Mouse (Mus musculus) yolk sac, embryonic 10.5 days (tissue): ENCODE measurements around the gene Ptpn11.
"Not testable (repeated sequence)": the region's sequence is repeated elsewhere in the genome, so short reads cannot be mapped to it uniquely, and the experiment has no call there.

Experiments
- DNase-seq: peaks from one replicate; pipeline ENCODE4 v3.0.0-alpha.2; 2017; ENCODE audit warnings: low spot score

Ptpn11 gene

DNA sequence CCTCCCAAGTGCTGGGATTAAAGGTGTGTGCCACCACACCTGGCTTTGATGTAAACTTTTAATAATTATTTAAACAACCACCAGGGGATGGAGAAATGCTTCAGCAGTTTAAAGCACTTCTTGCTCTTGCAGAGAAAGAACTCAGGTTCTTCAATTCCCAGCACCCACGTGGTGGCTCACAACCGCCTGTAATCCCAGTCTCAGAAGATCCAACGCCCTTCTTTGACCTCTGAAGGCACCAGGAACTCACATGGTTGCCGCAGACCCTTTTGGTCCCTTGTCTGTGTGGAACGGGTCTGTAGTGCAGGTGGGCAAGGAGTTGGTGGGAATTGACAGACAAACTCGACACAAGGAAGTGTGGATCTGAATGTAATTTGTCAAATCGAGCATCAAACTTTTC lies 23.5 kb upstream of the Ptpn11 start:
- no peak for DNase-seq

DNA sequence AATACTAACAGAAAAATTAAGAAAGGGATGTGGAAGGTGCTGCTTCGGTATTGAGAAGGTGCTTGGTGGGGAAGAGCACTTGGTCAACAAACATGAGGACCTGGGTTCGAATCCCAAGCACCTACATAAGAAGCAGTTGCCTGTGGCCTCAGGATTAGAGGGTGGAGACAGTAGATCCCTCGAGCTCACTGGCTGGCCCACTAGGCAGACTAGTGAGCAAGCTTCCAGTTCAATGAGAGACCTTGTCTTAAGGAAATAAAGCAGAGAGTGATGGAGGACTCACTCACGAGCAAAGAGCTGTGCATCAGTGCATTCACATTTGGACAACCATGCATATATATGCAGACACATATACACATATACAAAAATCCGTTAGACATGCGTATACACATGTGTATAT lies 20.9 kb upstream of the Ptpn11 start:
- DNase-seq = no peak

GRCm38 (mm10) chr5:121210601-121210924 lies 19.4 kb upstream of the Ptpn11 start:
- no peak for DNase-seq

DNA sequence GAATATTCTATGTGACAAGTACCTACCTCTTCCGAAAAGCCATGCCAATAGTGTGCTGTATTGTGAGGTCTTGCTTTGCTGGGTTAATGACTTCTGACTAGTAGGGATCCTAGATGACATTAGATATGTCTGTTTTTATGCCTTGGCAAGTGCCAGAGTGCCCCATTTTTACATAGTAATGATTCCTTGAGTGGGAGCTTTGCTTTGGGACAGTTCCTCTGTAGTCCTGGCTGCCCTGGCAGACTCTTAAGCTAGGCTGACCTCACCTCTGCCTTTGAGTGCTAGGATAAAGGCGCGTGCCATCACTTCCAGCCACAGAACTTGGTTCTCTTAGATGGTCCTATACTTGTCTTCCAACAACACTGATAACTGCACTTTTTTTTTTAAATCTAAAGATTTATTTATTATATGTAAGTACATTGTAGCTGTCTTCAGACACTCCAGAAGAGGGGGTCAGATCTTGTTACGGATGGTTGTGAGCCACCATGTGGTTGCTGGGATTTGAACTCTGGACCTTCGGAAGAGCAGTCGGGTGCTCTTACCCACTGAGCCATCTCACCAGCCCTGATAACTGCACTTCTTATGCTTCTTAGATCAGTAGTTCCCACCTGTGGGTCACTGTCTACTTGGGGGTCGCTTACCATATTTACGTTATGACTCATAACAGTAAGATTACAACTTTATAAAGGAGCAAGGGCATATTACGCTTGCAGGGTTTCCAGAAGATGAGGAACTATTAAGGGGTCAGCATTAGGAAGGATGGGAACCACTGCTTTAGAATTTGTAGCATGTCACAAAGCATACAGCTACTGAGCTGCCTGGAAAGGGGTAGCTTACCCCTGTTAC lies 18.8 kb upstream of the Ptpn11 start:
- no peak for DNase-seq

DNA sequence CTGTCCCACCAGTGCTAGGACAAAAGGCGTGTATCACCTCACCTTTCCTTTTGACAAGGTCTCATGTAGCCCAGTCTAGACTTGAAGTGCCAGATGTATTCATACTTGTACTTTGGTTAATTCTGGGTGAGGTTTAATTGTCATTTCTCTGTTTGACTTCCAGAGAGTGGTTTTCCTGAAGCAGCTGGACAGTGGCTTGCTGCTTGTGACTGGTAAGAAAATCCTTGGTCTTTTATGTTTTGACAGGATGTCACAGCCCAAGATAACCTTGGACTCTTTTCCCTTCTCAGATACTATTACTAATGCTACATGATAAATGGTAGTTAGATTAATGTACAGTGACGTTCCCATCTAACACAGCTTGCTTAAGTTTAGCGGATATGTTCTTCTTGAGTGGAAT lies 15.8 kb upstream of the Ptpn11 start:
- no peak for DNase-seq

- DNase-seq = no peak
Observed at GRCm38 (mm10) chr5:121206540-121206939, 15.3 kb upstream of the Ptpn11 start.

- DNase-seq = not testable (repeated sequence)
Observed at GRCm38 (mm10) chr5:121205537-121206130, 14.4 kb upstream of the Ptpn11 start.

GRCm38 (mm10) chr5:121204132-121205089 lies 13.2 kb upstream of the Ptpn11 start, which contains the start of gene Rpl6:
Rpl6 (plus strand) TSS chr5:121204481.
- peak; percentile 90 for DNase-seq

DNA sequence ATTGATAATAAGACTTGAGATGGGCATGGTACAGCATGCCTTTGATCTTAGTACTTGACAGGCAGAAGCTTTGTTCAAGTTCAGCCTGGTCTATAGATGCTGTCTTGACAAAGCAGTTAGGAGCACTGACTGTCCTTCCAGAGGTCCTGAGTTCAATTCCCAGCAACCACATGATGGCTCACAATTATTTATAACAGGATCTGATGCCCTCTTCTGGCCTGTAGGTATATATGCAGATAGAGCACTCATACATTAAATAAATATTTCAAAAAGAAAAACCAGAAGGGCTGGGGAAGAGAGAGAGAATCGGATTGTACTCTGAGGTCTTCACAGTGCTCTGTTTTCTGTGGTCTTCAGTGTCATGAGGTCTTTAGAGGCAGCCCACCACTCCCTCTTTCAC lies 11.3 kb upstream of the Ptpn11 start:
- no peak for DNase-seq

DNA sequence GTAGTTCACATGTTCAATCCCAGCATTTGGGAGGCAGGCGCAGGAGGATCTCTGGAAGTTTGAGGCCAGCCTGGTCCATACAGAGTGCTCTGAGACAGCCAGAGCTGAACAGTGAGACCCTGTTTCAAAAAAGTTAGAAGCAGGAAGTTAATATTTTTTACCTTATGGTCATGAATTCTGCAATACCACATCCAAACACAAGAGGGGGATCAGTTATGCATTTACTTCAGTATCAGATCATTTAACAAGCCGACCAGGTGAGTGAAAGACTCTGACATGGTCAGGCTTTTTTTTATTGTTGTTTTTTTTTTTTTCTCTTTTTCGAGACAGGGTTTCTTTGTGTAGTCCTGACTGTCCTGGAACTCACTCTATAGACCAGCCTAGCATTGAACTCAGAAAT lies 10.5 kb upstream of the Ptpn11 start:
- DNase-seq = no peak

DNA sequence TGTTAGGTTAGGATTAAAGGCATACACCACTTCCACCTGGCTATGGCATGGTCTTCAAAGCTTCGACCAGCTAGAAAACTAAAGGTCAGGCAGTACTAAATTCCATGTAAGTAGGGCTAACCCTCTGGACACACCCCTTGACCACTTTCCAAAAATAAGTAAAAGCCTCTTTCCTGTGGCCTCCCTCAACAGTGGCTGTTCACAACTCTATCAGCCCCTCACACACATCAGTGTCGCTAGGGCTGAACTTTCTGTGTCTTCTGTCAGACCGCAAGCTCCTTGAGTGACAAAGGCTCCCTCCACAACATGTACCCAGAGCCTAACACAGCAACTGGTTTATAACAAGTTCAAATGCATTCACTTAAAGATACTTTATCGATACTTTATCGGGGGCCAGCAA lies 7.2 kb upstream of the Ptpn11 start:
- no peak for DNase-seq

GRCm38 (mm10) chr5:121197337-121197736 lies 6.1 kb upstream of the Ptpn11 start:
- no peak for DNase-seq

GRCm38 (mm10) chr5:121196764-121197163 lies 5.6 kb upstream of the Ptpn11 start:
- DNase-seq = no peak

- DNase-seq = no peak
Observed at GRCm38 (mm10) chr5:121194173-121194572, 3.0 kb upstream of the Ptpn11 start.

DNA sequence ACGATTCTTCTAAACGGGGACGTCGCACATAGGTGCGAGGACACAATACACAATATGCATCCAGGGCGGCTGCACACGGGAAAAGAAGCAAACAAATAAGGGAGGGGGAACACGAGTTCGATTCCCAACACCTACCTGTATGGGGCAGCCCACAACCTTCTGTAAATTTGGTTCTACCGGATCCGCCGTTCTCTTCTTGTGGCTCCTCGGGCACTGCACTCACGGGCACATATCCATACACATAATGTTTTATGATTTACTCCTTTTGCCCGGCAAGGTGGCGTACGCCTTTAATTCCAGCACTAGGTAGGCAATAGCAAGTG lies 348 bp upstream of the Ptpn11 start:
- no peak for DNase-seq

DNA sequence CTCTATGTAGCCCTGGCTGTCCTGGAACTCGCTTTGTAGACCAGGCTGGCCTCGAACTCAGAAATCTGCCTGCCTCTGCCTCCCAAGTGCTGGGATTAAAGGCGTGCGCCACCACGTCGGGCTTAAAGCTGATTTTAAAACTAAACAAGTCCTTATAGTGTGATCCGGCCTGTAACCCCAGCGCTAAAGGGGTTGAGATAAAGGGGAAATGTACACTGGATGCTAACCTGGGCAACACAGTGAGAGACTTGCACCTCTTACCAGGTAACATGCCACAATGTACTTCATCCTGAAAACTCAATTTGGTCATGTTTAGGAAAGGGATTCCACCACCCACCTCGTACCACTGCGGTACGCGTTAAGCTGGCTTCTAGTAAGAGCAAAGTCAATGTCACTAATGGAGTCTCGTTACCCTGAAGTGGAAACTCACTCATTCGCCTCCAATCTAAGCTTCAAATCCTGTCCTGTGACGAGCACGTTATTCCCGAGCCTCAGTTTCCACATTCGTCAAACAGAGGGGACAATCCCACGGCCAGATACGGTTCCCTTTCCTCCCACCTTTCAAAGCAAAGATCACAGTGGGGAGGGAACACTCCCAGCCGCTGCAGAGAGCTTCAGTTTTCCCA lies 874 bp downstream of the Ptpn11 start:
- no peak for DNase-seq

DNA sequence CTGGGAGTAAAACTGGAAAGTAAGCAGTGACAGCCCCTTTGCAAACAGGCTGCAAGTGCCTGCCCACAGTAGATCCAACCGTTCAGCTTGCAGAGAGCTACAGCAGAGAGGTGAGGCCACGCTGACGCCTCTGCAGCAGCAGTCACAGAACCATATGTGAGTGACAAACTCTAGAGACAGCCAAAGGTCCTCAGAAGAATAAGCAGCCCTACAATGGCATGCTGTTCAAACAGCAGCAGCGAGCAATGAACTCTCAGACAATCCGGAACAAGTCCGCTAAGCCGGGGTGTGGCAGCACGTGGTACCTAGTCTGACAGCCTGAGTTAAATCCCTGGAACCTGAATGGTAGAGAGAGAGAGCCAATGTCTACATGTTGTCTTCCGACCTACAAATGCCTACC lies 2.0 kb downstream of the Ptpn11 start:
- peak; percentile 60 for DNase-seq

GRCm38 (mm10) chr5:121188265-121188664 lies 2.9 kb downstream of the Ptpn11 start:
- no peak for DNase-seq

GRCm38 (mm10) chr5:121187580-121188001 lies 3.6 kb downstream of the Ptpn11 start:
- DNase-seq = no peak

DNA sequence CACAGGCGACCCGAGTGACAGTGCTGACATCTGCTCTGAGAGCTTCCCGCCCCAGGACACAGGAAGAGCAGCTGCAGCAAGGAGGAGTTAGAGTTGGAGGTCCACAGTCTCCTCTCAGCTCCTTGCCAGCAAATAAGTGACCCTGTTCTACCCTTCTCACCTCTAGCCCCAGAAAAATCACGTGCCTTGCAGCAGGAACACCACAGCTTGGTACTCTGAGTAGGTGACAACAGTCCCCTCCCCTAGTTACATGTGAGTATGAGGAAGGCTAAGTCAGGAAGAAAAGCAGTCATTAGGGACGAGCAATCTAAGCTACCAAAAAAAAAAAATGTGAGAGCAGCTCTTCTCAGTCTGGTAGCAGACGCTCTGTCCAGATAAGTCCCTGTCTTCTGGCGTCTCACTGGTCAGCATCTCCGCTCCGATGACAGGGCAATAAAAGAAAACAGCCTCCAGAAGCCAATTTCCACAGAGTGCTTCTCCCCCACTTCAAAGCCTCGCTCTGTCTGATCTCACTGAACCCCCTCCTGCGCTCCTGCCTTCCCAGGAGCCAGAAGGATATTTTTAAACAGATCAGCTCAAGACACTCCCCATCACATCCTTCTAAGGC lies 6.1 kb downstream of the Ptpn11 start:
- peak; percentile 44 for DNase-seq

DNA sequence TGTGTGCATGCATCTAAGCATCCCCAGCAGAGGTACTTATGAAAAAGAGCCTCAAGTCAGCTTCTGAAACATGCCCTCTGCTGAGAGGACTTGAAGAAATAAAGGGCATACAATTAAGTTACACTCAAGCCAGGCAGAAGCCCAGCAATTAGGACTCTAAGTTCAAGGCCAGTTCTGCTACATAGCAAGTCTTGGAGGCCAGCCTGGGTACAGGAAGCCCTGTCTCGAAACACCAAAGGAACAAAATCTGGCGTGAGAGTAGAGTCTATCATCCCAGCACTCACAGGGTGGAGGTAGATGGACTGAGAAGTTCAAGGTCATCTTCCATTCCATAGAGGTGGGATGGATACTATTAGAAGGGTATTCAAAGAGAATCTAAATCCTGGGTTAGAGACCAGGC lies 6.8 kb downstream of the Ptpn11 start:
- no peak for DNase-seq

- DNase-seq = no peak
Observed at GRCm38 (mm10) chr5:121183269-121183668, 7.9 kb downstream of the Ptpn11 start.
